Mouse (Mus musculus) neural tube, embryonic 11.5 days (tissue): ENCODE results near the gene Rec8. TPM values are rescaled to one million over a fixed set of nuclear protein-coding genes. Genes with fewer than 3 reads are reported as not detected.

Source experiments
- ATAC-seq: fragments of 200-750 bp; cut with Nextera tagmentation; 2 replicates; pipeline ENCODE4 v1.8.0; 2017; ENCODE audit warnings: moderate number of reproducible peaks, mild to moderate bottlenecking, moderate TSS enrichment, moderate library complexity; ENCODE audit not compliant: insufficient read depth, low FRiP score, low TSS enrichment
- DNase-seq: peaks from one replicate; pipeline ENCODE4 v3.0.0-alpha.2; 2015; ENCODE audit warnings: low spot score
- H3K27ac ChIP-seq: fragments of 300-500 bp; sonication (generic); 2 replicates; pipeline ENCODE4 v1.5.1; 2014; ENCODE audit warnings: low read depth, mild to moderate bottlenecking, low read length
- H3K27me3 ChIP-seq: fragments of 300-500 bp; sonication (generic); 2 replicates; pipeline ENCODE4 v1.6.1; 2014; ENCODE audit warnings: mild to moderate bottlenecking, low read length, mixed read lengths; ENCODE audit not compliant: control insufficient read depth, insufficient read depth
- H3K36me3 ChIP-seq: fragments of 300-500 bp; sonication (generic); 2 replicates; pipeline ENCODE4 v1.6.1; 2014; ENCODE audit warnings: mild to moderate bottlenecking, low read length, moderate library complexity, mixed read lengths; ENCODE audit not compliant: control insufficient read depth, insufficient read depth
- H3K4me1 ChIP-seq: fragments of 300-500 bp; sonication (generic); 2 replicates; pipeline ENCODE4 v1.6.1; 2014; ENCODE audit warnings: low read length, mixed read lengths; ENCODE audit not compliant: control insufficient read depth, insufficient read depth
- H3K4me2 ChIP-seq: fragments of 300-500 bp; sonication (generic); 2 replicates; pipeline ENCODE4 v1.6.1; 2014; ENCODE audit warnings: low read depth, mild to moderate bottlenecking, moderate library complexity
- H3K4me3 ChIP-seq: fragments of 300-500 bp; sonication (generic); 2 replicates; pipeline ENCODE4 v1.5.1; 2014; ENCODE audit warnings: low read depth, low read length
- H3K9ac ChIP-seq: fragments of 300-500 bp; sonication (generic); 2 replicates; pipeline ENCODE4 v1.6.1; 2014; ENCODE audit warnings: mild to moderate bottlenecking, low read length
- H3K9me3 ChIP-seq: fragments of 300-500 bp; sonication (generic); 2 replicates; pipeline ENCODE4 v1.6.1; 2016; ENCODE audit warnings: low read length; ENCODE audit not compliant: control insufficient read depth
- WGBS: fragments of 180-500 bp; shearing (Covaris S2); extraction: QIAGEN DNeasy Blood & Tissue Kit; methylation state at CpG from one replicate; pipeline ENCODE4 v1.1.7; 2014; 5-methylcytosine and 5-hydroxymethylcytosine counted together
- polyA plus RNA-seq: library from polyadenylated mRNA; unstranded; fragments of >200 nt; fragmentation: Nextera tagmentation; extraction: Ambion mirVana; gene quantifications from 2 replicates; pipeline ENCODE4 v1.2.1, GENCODE M21; 2014

Rec8 gene
- 12.0 and 12.4 TPM in 2 replicates for polyA plus RNA-seq

DNA sequence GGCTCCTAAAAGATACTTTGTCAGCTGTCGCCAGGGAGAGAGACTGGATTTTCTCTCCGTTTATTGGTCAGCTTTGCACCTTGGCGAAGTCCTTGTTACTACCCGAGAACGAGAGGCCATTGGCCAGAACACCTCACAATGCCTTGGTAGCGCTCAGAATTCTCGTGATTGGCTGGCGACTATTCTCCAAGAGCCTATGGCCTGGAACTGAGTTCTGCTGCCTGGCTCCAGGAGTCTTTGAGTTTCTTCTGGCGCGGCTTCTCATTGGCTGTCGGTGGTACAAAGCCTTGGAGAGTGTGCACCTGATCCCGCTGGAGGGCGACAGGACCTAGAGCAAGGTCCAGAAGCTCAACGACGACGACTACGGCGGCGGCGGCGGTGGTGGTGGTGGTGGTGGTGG, at the start of gene Rec8:
TSS of gene Rec8 (plus strand) at position 216 of the 400 bp plus-strand sequence.
- ATAC-seq = peak; percentile 81
- DNase-seq = peak; percentile 67
- WGBS = 29% methylated on average over 21 of the region's 21 CpGs
- H3K4me1 ChIP-seq = no peaks in the 10 kb centered on the region; the same call in 1 of the 2 replicates
- peak within 1 kb of the TSS; percentile 37 for H3K4me2 ChIP-seq
- no peaks in the 10 kb centered on the region for H3K36me3 ChIP-seq
- H3K9ac ChIP-seq = peak within 1 kb of the TSS; percentile 10; the same call in 1 of the 2 replicates
- H3K9me3 ChIP-seq = no peaks in the 10 kb centered on the region
- no peaks in the 10 kb centered on the region for H3K27me3 ChIP-seq
- peak within 1 kb of the TSS; percentile 27 for H3K4me3 ChIP-seq
- H3K27ac ChIP-seq = 0 out of 2 replicates have a peak within 1 kb of the TSS, but pooled peaks have one; percentile 6

- 90% methylated on average over 2 of the region's 2 CpGs for WGBS
Measured at GRCm38 (mm10) chr14:55570588-55570987, 47.2 kb upstream of the Rec8 start.

DNA sequence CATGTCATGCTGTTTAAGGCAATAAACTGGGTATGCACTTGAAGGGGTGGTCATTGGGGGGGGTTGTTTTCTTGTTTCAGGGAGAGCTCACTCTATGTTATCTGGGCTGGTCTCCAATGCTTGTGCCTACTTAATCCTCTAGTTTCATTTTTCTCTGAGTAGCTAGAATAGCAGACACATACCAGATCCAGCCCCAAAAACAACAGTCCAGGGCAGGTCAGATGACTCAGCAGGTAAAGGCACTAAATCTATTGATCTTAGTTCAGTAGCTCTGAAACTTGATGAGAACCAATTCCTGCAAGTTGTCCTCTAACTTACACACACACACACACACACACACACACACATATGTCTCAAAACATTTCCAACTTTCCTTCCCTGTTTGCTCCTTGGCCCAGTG, 46.1 kb upstream of the Rec8 start:
- H3K4me1 ChIP-seq = no peaks in the 10 kb centered on the region
- H3K4me3 ChIP-seq = no peak overlapping the region
- DNase-seq (no peak), ATAC-seq (no peak)
- no peak overlapping the region for H3K9ac ChIP-seq
- H3K27me3 ChIP-seq = no peaks in the 10 kb centered on the region
- 0 out of 2 replicates have a peak, but pooled peaks cover 3% of the 10 kb centered on the region for H3K36me3 ChIP-seq
- H3K4me2 ChIP-seq = no peak overlapping the region
- H3K27ac ChIP-seq = no peak overlapping the region
- no peaks in the 10 kb centered on the region for H3K9me3 ChIP-seq

More at GRCm38 (mm10) chr14:55570588-55570987, 47.2 kb upstream of the Rec8 start:
- H3K36me3 ChIP-seq = 0 out of 2 replicates have a peak, but pooled peaks cover 3% of the 10 kb centered on the region
- no peaks in the 10 kb centered on the region for H3K9me3 ChIP-seq
- no peaks in the 10 kb centered on the region for H3K27me3 ChIP-seq
- DNase-seq (no peak), ATAC-seq (no peak)
- H3K4me1 ChIP-seq = no peaks in the 10 kb centered on the region
- no peak overlapping the region for H3K4me2 ChIP-seq
- no peak overlapping the region for H3K4me3 ChIP-seq
- no peak overlapping the region for H3K9ac ChIP-seq
- H3K27ac ChIP-seq = no peak overlapping the region

GRCm38 (mm10) chr14:55575302-55575701, 42.5 kb upstream of the Rec8 start, which contains the start of gene Fitm1:
Fitm1 (plus strand) TSS chr14:55575617.
- Histone ChIP-seq H3K27ac (no peak within 1 kb of the TSS), H3K9ac (no peak within 1 kb of the TSS), H3K4me3 (no peak within 1 kb of the TSS), H3K27me3 (no peaks in the 10 kb centered on the region), H3K4me2 (no peak within 1 kb of the TSS), H3K36me3 (no peaks in the 10 kb centered on the region), H3K9me3 (no peaks in the 10 kb centered on the region), H3K4me1 (peaks cover 8% of the 10 kb centered on the region; the same call in 1 of the 2 replicates)
- WGBS = 82% methylated on average over 8 of the region's 8 CpGs
- no peak for DNase-seq
- ATAC-seq = no peak

GRCm38 (mm10) chr14:55575711-55576110, 42.1 kb upstream of the Rec8 start:
- Histone ChIP-seq H3K4me2 (no peak overlapping the region), H3K27me3 (no peaks in the 10 kb centered on the region), H3K9me3 (no peaks in the 10 kb centered on the region), H3K4me1 (peaks cover 8% of the 10 kb centered on the region; the same call in 1 of the 2 replicates), H3K9ac (no peak overlapping the region), H3K4me3 (no peak overlapping the region), H3K27ac (no peak overlapping the region), H3K36me3 (no peaks in the 10 kb centered on the region)
- WGBS = 82% methylated on average over 13 of the region's 13 CpGs
- DNase-seq (no peak), ATAC-seq (no peak)

DNA sequence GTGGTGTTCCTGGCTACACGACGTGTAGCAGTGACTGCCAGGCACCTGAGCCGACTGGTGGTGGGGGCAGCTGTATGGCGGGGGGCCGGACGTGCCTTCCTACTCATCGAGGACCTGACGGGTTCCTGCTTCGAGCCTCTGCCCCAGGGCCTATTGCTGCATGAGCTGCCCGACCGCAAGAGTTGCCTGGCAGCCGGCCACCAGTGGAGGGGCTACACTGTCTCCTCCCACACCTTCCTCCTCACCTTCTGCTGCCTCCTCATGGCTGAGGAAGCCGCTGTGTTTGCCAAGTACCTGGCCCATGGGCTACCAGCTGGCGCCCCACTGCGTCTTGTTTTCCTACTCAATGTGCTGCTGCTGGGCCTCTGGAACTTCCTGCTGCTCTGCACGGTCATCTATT, 41.5 kb upstream of the Rec8 start:
- Histone ChIP-seq H3K4me2 (no peak overlapping the region), H3K9me3 (no peaks in the 10 kb centered on the region), H3K4me3 (no peak overlapping the region), H3K36me3 (no peaks in the 10 kb centered on the region), H3K27me3 (no peaks in the 10 kb centered on the region), H3K27ac (no peak overlapping the region), H3K4me1 (peaks cover 8% of the 10 kb centered on the region; the same call in 1 of the 2 replicates), H3K9ac (no peak overlapping the region)
- ATAC-seq (no peak), DNase-seq (no peak)
- whole genome bisulfite sequencing = 87% methylated on average over 16 of the region's 16 CpGs

GRCm38 (mm10) chr14:55577871-55578667, 39.8 kb upstream of the Rec8 start, which contains the start of gene Psme1:
Psme1 (plus strand) TSS chr14:55578123.
- H3K4me1 ChIP-seq = peaks cover 8% of the 10 kb centered on the region; the same call in 1 of the 2 replicates
- peak; percentile 85 for DNase-seq
- H3K9me3 ChIP-seq = no peaks in the 10 kb centered on the region
- no peaks in the 10 kb centered on the region for H3K27me3 ChIP-seq
- no peaks in the 10 kb centered on the region for H3K36me3 ChIP-seq
- WGBS = under 1% methylated on average over 25 of the region's 32 CpGs
- peak within 1 kb of the TSS; percentile 68 for H3K4me3 ChIP-seq
- H3K4me2 ChIP-seq = peak within 1 kb of the TSS; percentile 89
- H3K9ac ChIP-seq = peak within 1 kb of the TSS; percentile 88
- ATAC-seq = peak; percentile 84
- peak within 1 kb of the TSS; percentile 36 for H3K27ac ChIP-seq

DNA sequence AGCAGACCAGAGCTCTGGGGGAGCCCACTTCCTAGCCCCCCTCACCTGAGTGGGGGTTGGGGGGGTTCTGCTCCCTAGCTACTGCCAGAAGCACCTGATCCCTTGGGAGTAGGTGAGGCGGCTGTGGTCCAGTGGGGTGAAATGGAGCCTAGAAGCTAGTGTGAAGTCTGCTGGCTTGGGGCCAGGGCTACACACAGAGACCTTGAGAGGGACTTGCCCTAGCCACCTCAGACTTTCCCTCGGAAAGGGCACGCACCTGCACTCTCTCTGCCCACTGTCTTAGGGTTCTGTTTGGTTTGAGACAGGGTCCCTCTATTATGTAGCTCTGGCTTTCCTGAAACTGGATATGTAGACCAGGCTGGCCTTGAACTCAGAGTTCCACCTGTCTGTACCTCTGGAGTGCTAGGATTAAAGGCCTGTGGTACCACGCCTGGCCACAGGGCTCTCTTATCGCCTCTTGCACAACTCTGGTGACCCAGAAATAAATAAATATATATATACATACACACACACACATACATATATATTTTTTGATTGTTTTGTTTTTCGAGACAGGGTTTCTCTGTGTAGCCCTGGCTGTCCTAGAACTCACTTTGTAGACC, 39.1 kb upstream of the Rec8 start:
- ATAC-seq = 0 out of 2 replicates have a peak, but pooled peaks have one; percentile 15
- Histone ChIP-seq H3K27me3 (no peaks in the 10 kb centered on the region), H3K9me3 (no peaks in the 10 kb centered on the region), H3K4me1 (peaks cover 8% of the 10 kb centered on the region; the same call in 1 of the 2 replicates), H3K4me3 (peak overlapping the region; percentile 68), H3K9ac (peak overlapping the region; percentile 88), H3K27ac (peak overlapping the region; percentile 36), H3K4me2 (peak overlapping the region; percentile 89), H3K36me3 (no peaks in the 10 kb centered on the region)
- DNase-seq = no peak
- WGBS = 39% methylated on average over 6 of the region's 6 CpGs
